Mouse (Mus musculus) hindbrain, postnatal 0 days (tissue): ENCODE results near the gene P4hb. TPM values are rescaled to one million over a fixed set of nuclear protein-coding genes. Genes with fewer than 3 reads are reported as not detected.

ENCODE experiments used
- ATAC-seq: fragments of 200-750 bp; cut with Nextera tagmentation; 2 replicates; pipeline ENCODE4 v1.8.0; 2017; ENCODE audit warnings: mild to moderate bottlenecking, moderate TSS enrichment, moderate library complexity
- DNase-seq: peaks from one replicate; pipeline ENCODE4 v3.0.0-alpha.2; 2015; ENCODE audit warnings: low spot score
- H3K27ac ChIP-seq: fragments of 300-500 bp; sonication (generic); 2 replicates; pipeline ENCODE4 v1.5.1; 2014; ENCODE audit warnings: mild to moderate bottlenecking
- H3K27me3 ChIP-seq: fragments of 300-500 bp; sonication (generic); 2 replicates; pipeline ENCODE4 v1.6.1; 2014; ENCODE audit warnings: low read length, mixed read lengths; ENCODE audit not compliant: insufficient read depth
- H3K36me3 ChIP-seq: fragments of 300-500 bp; sonication (generic); 2 replicates; pipeline ENCODE4 v1.6.1; 2014; ENCODE audit warnings: low read length, mixed read lengths; ENCODE audit not compliant: insufficient read depth
- H3K4me1 ChIP-seq: fragments of 300-500 bp; sonication (generic); 2 replicates; pipeline ENCODE4 v1.6.1; 2014; ENCODE audit warnings: antibody characterized with exemption, low read length, mixed read lengths; ENCODE audit not compliant: insufficient read depth
- H3K4me2 ChIP-seq: fragments of 300-500 bp; sonication (generic); 2 replicates; pipeline ENCODE4 v1.6.1; 2014; ENCODE audit warnings: low read depth, mild to moderate bottlenecking, low read length, moderate library complexity, mixed read lengths
- H3K4me3 ChIP-seq: fragments of 300-500 bp; sonication (generic); 2 replicates; pipeline ENCODE4 v1.5.1; 2014; ENCODE audit warnings: low read length
- H3K9ac ChIP-seq: fragments of 300-500 bp; sonication (generic); replicated peaks from 2 replicates; pipeline ENCODE4 v1.6.1; 2014; ENCODE audit warnings: mild to moderate bottlenecking, low read length, moderate library complexity, mixed read lengths
- H3K9me3 ChIP-seq: fragments of 300-500 bp; sonication (generic); 2 replicates; pipeline ENCODE4 v1.6.1; 2016; ENCODE audit warnings: low read length, mixed read lengths
- CTCF ChIP-seq: IDR thresholded peaks from 2 replicates; pipeline ENCODE4 v1.5.1; 2016; ENCODE audit warnings: antibody characterized with exemption, control low read depth, low read depth
- WGBS: fragments of 180-500 bp; shearing (Covaris S2); extraction: QIAGEN DNeasy Blood & Tissue Kit; methylation state at CpG from one replicate; pipeline ENCODE4 v1.1.7; 2014; 5-methylcytosine and 5-hydroxymethylcytosine counted together
- polyA plus RNA-seq: library from polyadenylated mRNA; unstranded; fragments of >200 nt; fragmentation: Nextera tagmentation; extraction: Ambion mirVana; gene quantifications from 2 replicates; pipeline ENCODE4 v1.2.1, GENCODE M21; 2015
- total RNA-seq: library from RNA; depleted of rRNA; stranded (reverse); fragments of >200 nt; gene quantifications from 2 replicates; pipeline ENCODE4 v1.2.3, GENCODE M21; 2014

P4hb gene
- total and polyA plus RNA-seq, 2 experiments from 2014 or later = 147 to 222 TPM

DNA sequence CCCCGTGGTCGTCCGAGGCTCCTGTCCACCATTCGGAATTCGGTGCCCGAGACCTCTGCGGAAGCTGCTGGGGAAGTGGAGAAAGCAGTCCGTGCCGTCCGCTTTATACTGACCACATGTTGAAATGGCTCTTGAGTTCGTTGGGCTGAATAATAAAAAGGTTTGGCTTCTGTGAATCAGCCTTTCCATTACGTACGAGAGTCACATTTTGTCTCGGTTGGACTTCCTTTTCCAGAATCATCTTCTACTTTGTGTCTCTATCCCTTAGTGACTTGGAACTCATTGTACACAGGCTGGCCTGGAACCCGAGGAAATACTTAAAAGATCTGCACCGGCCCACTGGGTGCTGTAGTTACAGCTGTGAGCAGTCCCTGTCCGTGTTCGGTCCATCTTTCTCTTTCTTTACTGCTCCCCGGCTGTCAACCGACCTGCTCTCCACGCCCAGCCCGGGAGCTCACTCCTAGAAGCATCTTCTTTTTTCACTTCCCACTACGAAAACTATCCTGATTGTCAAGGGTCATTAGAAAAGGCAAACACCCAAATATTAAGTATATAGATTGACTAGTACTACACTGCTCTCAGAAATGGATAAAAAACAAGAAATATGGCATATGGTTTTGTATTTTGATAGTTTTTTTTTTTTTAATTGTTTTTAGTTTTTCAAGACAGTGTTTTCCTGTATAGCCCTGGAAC, 678 bp upstream of the P4hb start:
- Histone ChIP-seq H3K36me3 (peaks cover 31% of the 10 kb centered on the region), H3K9ac (peak overlapping the region; percentile 77), H3K4me1 (peaks cover 13% of the 10 kb centered on the region), H3K27ac (peak overlapping the region; percentile 90), H3K27me3 (no peaks in the 10 kb centered on the region), H3K9me3 (no peaks in the 10 kb centered on the region), H3K4me3 (peak overlapping the region; percentile 93), H3K4me2 (peak overlapping the region; percentile 90)
- peak; percentile 4; the same call in 1 of the 2 replicates for ATAC-seq
- WGBS = under 1% methylated on average over 23 of the region's 23 CpGs
- DNase-seq = no peak
- no peak for TF ChIP-seq CTCF

- Histone ChIP-seq H3K4me1 (peaks cover 13% of the 10 kb centered on the region), H3K27me3 (no peaks in the 10 kb centered on the region), H3K4me2 (peak overlapping the region; percentile 86), H3K9me3 (no peaks in the 10 kb centered on the region), H3K36me3 (peaks cover 31% of the 10 kb centered on the region; the same call in 1 of the 2 replicates), H3K4me3 (peak overlapping the region; percentile 93), H3K27ac (peak overlapping the region; percentile 80), H3K9ac (peak overlapping the region; percentile 67)
- 1% methylated on average over 23 of the region's 24 CpGs for WGBS
- TF ChIP-seq CTCF = peak; percentile 21; the same call in 1 of the 2 replicates
- DNase-seq = no peak
- ATAC-seq = peak; percentile 14
Observed at GRCm38 (mm10) chr11:120572417-120572751, 669 bp downstream of the P4hb start.

DNA sequence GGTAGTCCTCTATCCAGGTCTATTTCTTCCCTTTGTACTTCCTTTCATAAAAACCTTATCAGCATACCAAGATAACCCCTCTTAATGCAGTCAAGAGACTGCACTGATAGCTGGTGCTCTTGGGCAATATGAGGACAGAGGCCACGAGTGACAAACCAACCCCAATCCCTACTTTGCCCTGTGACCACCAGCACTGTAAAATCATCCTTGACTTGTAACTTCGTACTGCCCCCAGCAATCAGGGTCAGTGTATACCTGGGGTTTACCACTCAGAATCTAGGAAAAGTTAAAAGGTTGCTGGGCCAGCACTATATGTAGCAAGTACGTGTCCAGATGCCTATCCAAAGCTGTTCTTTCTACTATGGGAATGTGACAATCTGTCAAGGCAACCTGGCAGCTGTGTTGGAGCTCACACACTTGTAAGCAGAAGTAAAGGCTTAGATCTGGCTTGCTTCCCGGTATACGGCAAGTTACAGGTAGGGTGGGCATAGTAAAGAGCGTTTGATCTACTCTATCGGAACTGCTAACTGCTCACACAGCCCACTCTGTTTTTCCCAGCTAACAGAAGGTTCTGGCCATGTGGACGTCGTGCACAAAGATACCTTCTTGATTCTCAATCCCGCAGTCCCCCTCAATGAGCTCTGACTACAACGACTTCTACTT, 1.2 kb downstream of the P4hb start:
- WGBS = 14% methylated on average over 11 of the region's 11 CpGs
- no peaks in the 10 kb centered on the region for H3K27me3 ChIP-seq
- H3K4me1 ChIP-seq = peaks cover 13% of the 10 kb centered on the region
- H3K4me3 ChIP-seq = peak overlapping the region; percentile 93
- no peak for ATAC-seq
- H3K36me3 ChIP-seq = peaks cover 34% of the 10 kb centered on the region; the same call in 1 of the 2 replicates
- no peaks in the 10 kb centered on the region for H3K9me3 ChIP-seq
- TF ChIP-seq CTCF = no peak
- H3K27ac ChIP-seq = peak overlapping the region; percentile 80
- peak overlapping the region; percentile 86 for H3K4me2 ChIP-seq
- H3K9ac ChIP-seq = peak overlapping the region; percentile 67
- no peak for DNase-seq

DNA sequence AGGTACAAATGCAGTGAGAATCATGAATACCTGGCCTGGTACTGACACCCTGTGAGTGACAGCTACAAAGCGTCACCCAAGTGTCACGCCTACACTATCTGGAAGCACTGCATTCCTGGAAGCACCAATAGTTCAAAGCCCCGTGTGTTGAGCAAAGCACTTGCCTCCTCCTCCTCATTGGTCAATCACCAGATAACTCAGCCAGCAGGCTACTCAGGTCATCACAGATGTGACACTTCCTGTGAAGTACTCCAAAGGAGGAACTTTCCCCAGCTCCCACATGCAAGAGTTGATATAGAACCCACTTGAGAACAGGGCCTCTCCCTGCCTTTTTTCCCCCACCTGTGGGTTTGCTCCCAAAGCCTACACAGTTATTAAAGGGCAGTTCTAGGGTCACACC, 1.9 kb downstream of the P4hb start:
- Histone ChIP-seq H3K4me3 (0 out of 2 replicates have a peak overlapping the region, but pooled peaks have one; percentile 93), H3K36me3 (peaks cover 42% of the 10 kb centered on the region; the same call in 1 of the 2 replicates), H3K27ac (no peak overlapping the region), H3K9ac (0 out of 2 replicates have a peak overlapping the region, but pooled peaks have one; percentile 67), H3K4me1 (peaks cover 13% of the 10 kb centered on the region), H3K27me3 (no peaks in the 10 kb centered on the region), H3K4me2 (peak overlapping the region; percentile 86), H3K9me3 (no peaks in the 10 kb centered on the region)
- no peak for TF ChIP-seq CTCF
- WGBS = 77% methylated on average over 3 of the region's 3 CpGs
- DNase-seq (no peak), ATAC-seq (no peak)

GRCm38 (mm10) chr11:120568324-120568723, 4.7 kb downstream of the P4hb start:
- Histone ChIP-seq H3K27ac (no peak overlapping the region), H3K4me2 (no peak overlapping the region), H3K4me3 (no peak overlapping the region), H3K4me1 (peaks cover 10% of the 10 kb centered on the region; the same call in 1 of the 2 replicates), H3K9me3 (no peaks in the 10 kb centered on the region), H3K27me3 (no peaks in the 10 kb centered on the region), H3K9ac (no peak overlapping the region), H3K36me3 (peaks cover 68% of the 10 kb centered on the region)
- WGBS = 95% methylated on average over 6 of the region's 6 CpGs
- no peak for TF ChIP-seq CTCF
- ATAC-seq (no peak), DNase-seq (no peak)

DNA sequence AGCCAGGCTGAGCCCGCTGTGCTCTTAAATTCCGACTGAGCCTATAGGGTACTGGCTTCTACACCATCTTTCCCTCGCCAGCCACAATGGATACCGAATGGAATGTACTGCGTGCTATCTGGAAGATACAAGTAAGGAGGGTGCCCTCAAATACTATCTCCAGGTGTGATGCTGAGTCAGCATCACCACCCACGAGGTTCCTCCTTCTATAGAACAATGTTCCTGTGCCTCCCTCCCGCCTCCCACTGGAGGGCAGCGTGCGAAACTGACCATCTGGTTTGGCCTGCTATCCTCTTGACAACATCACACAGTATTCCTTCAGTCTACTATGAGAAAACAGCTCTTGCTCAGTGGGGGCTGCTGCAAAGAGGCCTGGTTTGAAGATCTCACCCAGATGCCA, 7.9 kb downstream of the P4hb start:
- no peak for DNase-seq
- no peak for TF ChIP-seq CTCF
- no peak for ATAC-seq

More for the DNA sequence above, 7.9 kb downstream of the P4hb start:
- Histone ChIP-seq H3K36me3 (peaks cover 88% of the 10 kb centered on the region), H3K27me3 (no peaks in the 10 kb centered on the region), H3K4me3 (no peak overlapping the region), H3K4me1 (no peaks in the 10 kb centered on the region), H3K9ac (no peak overlapping the region), H3K9me3 (no peaks in the 10 kb centered on the region), H3K27ac (no peak overlapping the region), H3K4me2 (no peak overlapping the region)
- 87% methylated on average over 9 of the region's 9 CpGs for WGBS
